Mouse (Mus musculus): ENCODE measurements around the gene Map4k5. TPM values are rescaled to one million over a fixed set of nuclear protein-coding genes. Genes with fewer than 3 reads are reported as not detected.

The Map4k5 gene
- total RNA-seq, 2 experiments from 2014 or later, result 22.2 to 24.5 TPM

DNA sequence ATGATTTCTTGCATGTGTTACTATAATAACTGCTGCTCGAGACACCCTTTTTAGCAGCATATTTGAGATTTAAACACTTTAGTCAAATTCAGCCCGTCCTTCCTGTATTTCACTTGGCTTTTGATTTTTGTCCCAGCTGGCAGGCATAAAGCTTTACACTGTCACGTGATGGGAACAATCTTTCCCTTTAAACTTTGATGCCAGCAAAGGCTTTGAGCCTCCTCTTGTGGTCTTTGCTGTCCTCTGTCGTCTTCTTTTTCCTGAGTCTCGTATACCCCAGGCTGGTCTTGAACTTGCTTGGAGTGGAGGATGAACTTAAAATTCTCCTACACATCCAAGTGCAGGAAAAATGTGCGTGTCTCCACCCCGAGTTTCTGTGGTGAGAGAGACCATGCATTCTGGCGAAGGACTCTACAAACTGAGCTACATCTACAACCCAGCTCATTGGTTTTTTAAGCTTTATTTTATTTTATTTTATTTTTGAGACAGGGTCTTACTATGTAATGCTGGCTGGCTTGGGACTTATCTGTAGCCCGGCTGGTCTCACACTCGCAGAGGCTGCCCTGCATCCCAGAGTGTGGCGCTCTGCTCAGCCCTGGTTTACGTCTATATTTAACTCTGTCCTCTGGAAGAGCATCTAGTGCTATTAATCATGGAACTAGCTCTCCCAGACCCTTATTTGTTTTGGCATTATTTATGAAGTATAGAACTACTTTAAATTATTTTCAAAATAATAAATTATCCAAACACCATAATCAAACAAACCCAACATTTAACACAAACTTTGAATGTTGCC, 44.7 kb downstream of the Map4k5 start:
- intact Hi-C loops (cut with DNase I), result no loop called here
- DNase-seq (ENCODE audit: low spot score), result no peak

DNA sequence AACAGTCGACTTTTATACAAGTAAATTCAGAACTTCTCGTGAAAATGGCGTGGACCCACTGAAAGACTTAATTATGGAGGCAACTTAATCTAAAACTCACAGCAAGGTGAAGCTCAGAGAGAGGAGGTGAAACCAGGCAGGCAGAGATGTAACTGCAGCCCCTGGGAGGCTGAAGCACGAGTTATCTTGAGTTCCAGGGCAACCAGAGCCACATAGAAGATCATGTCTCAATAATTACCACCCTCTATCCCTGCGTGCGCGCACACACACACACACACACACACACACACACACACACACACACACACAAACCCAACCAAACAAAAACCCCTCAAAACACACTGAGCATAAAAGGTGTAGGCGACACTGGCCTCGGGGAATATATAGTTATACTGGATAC, 46.5 kb downstream of the Map4k5 start:
- no peak for DNase-seq (ENCODE audit: low spot score)
- intact Hi-C loops (cut with DNase I), result no loop called here

DNA sequence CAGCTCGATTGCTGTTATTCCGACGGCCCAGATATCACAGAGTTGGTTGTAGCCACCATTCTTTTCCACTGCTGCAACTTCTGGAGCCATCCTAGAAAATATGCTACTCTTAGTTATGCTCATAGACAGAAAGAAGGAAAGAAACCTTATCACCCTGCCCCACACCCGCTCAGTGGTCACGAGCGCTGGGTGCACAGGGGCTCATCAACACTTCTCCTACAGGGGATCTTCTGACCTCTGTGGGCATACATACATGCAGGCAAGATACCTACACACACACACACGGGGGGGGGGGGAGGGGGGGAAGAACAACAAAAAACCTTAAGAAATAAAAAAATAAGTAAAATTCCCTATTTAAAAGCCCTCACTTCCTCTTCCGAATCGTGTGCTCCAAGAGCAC, 47.3 kb downstream of the Map4k5 start:
- DNase-seq (ENCODE audit: low spot score), result no peak
- intact Hi-C loops (cut with DNase I), result no loop called here

DNA sequence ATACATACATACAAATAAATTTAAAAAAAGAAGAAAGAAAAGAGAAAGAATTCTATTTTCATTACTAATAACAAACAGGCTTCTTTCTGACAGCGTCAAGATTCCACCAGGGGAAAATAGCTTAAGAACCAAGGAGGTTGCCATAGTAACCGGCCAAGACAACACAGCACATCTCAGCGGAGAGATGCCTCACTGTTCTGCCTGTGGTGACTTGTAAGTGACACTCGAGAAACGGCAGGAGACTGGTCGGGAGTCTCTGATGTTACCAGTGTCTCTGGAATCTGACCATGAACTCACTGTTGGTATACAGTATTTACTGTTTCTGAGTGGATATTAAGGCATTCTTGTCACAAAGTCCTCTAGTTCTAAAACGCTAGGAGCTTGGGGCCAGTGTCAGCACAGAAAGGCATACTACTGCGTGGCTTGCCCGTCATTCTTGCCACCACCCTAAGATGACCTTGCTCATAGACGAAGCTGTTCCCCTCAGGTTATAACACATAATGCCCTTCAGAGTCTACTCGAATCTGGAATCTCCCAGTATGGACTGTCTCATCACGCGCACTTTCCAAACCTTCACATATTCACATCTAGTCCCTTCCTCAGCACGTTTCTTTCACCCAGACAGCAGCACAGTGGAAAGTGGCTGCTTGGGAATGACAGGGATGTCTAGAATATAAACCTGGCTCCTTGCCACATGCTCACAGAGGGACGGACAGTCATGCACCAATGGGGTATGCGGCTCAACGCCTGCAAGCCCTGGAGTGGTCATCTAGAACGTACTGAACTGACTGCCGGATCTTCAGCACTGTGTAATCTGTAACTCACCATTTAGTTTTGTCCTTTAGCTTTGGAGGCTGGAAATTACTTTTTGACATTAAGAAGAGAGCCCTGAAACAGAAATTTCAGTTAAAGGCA, 49.2 kb downstream of the Map4k5 start:
- DNase-seq (ENCODE audit: low spot score), result no peak

DNA sequence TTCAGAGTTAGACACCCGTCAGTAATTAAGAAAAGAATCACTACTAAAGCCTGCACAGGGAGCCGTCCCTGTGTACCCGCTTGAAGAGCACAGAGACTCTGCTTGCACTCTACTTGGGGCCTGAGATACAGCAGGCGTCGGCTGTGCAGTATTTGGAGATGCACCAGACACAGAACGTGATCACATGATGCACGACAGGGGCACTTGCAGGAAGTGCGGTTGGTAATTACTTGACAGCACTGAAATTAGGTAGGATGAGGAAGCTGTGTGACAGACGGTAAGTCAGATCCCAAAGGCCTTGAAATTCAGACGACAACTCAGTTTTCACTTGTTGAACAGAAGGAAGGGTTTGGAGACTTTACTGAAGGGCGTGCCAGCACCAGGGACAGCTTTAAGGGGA, 54.6 kb downstream of the Map4k5 start:
- intact Hi-C loops (cut with DNase I), result no loop called here
- no peak for DNase-seq (ENCODE audit: low spot score)

More for the DNA sequence above, 49.2 kb downstream of the Map4k5 start:
- intact Hi-C loops (cut with DNase I), result no loop called here

DNA sequence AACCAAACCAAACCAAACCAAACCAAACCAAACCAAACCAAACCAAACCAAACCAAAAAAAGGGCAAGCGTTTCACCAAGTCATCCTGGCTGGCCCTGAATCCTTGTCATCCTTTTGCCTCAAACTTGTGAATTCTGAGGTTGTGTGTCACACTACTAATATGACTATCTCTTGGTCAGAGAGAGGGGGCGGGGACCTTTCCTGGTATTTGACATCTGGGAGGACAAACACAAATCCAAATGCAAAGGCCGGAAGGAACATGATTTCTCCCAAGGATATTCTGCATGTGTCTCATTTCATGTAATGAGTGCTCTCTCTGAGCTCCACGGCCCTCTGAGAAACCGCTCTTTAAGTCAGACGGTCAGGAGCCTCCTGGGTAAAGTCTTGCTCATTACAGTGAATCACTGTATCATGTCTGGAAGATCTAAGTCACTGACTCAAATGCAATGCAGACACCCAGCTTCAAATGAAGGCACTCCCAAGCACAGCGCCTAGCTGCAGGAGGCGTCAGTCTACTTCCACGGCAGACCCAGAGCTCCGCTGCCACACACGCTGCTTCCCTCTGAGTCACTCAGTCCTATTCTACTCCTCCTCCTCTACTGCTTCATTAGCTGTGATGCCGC, 58.9 kb downstream of the Map4k5 start:
- no peak for DNase-seq (ENCODE audit: low spot score)
- intact Hi-C loops (cut with DNase I), result no loop called here

DNA sequence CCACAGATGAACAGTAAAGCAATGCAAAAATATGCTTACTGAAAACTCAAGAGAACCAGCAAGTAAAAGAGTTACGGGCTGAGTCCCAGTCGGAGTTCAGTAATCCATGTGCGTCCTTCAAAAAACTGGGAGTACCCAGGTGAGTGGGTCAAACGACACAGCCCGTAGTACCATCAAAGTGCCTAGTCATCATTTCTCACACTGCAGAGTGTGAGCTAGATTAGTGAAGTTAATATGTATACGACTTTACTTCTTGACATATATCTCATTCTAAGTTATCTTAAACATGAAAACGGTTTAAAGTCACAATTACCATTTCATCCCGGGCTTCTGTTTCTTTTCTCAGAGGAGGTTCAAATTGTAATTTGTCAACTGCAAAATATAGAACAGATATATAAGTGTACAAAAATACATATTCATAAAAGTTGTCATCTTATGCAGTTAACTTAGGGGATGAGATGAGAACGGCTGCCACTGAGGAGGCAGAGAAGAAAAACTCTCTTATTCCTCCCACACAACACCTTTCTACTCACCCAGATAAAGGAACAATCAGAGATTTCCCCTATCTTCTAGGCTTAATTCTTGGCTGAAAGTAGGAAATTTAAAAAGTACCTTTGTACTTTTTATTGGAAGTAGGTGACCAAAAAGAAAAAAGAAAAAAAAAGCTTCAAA, 61.6 kb downstream of the Map4k5 start:
- no peak for DNase-seq (ENCODE audit: low spot score)
- intact Hi-C loops (cut with DNase I), result no loop called here

DNA sequence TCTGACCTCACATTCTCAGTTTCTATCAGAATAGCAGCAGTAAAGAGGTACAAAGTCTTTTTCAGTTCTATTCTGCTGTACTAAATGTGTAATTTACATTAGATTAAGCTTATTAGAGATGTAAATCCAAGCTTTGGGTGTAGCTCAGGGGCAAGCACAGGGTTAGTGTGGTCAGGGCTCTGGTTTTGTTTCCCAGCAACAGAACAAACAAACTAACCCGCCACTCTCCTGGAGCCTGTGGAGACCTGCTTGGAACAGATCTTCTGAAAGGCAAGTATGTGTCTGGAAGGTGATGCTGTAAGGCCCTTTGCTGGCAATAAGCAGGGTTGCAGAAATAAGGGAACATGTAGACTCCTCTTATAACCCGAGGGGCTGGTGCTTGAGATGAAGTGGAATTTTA, 64.8 kb downstream of the Map4k5 start:
- DNase-seq (ENCODE audit: low spot score), result no peak
- intact Hi-C loops (cut with DNase I), result loop anchor here (5.0 kb wide), 2 partner anchors 64 to 71 kb away; partner anchors contain the start of genes Atl1 and Map4k5

DNA sequence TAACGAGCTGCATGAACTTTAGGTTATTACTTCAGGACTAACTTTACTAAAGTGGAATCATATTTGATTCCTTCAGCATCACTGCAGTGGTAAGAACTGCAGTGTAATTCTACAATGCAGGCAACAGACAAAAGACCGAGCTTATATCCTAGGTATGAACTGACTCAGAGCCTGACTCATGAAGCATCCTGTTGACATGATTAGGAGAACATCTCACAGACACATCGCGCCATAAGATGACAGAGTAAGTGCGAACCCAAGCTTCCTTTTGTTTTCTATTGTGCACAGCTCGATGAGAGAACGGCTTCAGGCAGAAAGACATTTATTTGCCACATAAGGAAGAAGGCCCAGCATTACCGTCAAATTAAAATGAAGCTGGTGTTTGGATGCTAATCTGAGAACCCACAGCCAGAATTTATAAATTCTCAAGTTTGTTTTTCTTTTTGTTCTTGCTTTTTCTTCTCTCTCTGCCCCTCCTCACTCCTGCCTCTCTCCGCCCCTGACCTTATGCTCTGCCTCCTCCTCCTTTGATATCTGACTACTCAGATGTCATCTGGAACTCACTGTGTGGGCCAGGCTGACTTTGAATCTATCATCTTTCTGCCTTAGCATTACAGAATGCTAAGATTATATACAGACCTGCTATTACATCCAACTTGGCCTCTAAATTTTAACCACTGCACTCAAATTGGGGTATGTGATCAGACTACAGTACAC, 68.0 kb downstream of the Map4k5 start:
- DNase-seq (ENCODE audit: low spot score), result no peak
- intact Hi-C loops (cut with DNase I), result loop anchor here (5.0 kb wide), 2 partner anchors 67 to 68 kb away; partner anchors contain the start of genes Atl1 and Map4k5

DNA sequence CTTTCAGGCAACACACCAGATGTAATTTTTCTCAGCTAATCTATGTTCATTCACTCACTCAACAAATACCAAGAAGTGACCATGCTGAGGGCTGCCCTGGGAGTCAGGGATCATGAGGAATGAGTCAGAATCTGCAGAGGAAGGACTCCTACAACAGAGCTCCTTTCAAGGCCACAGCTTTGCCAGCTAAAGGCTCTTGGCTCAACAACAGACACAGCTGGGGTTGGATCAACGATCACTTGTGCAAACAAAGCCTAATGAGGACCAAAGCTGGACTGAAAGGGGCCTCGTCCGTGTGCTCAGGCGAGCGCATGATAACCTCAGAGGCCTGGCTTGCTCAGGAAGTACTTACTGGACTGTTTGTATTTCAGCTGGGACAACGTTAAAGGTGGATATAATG, 78.7 kb downstream of the Map4k5 start:
- peak; percentile 32 for DNase-seq (ENCODE audit: low spot score)
- intact Hi-C loops (cut with DNase I), result no loop called here

DNA sequence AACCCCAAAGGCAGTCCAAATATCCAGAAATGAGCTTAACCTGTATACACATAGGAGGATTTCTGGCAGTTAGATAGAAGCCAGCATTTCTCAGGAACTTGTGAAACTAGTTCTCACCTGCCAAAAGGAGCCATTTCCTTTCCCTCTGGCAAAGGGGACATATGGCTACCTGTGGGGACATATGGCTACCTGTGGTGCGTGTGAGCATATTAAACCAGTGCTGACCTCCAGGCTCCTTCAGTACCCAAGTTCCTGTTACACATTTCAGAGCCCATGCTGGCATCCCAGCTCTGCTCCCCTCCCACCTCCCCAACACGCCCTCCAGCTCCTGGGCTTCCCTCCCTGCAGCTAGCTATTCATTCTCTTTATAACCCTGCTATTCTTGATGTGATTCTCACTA, 79.4 kb downstream of the Map4k5 start:
- intact Hi-C loops (cut with DNase I), result no loop called here
- DNase-seq (ENCODE audit: low spot score), result no peak

DNA sequence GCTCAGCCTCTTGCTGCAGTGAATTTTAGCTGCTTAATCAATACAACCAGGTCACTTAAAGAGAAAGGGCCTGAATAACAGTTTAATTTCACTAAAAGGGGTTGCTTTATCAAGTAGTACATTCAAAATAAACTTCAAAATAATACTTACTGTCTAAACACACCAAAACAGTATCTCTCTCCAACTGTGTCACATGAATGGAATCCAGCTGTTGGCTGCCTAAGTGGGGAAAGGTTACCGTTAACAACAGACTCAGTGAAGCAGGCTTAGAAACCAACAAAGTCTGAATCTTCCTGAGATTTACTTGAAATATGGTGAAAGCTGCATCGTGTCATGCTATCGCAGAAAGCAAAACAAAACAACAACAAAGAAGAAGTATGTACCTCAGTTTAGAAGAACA, 80.0 kb downstream of the Map4k5 start:
- intact Hi-C loops (cut with DNase I), result no loop called here
- DNase-seq (ENCODE audit: low spot score), result no peak

DNA sequence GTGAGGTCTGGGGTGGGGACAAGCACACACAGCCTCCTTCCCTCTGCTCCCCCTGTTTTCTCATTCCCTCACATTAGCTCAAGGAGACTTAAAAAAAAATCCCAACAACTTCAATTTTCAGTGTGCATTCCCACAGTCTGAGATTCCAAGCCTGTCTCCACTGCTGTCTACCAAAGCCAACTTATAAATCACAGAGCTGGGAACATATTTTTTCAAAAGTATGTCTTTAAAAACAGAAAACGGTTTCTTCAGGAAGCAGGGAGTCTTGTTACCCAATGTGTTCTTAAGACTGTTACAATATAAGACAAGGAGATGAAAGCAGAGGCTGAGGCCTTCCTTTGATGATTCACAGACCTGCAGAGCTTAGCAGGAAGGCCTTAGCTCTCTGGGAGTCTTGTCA, 81.0 kb downstream of the Map4k5 start:
- intact Hi-C loops (cut with DNase I), result no loop called here
- DNase-seq (ENCODE audit: low spot score), result no peak

DNA sequence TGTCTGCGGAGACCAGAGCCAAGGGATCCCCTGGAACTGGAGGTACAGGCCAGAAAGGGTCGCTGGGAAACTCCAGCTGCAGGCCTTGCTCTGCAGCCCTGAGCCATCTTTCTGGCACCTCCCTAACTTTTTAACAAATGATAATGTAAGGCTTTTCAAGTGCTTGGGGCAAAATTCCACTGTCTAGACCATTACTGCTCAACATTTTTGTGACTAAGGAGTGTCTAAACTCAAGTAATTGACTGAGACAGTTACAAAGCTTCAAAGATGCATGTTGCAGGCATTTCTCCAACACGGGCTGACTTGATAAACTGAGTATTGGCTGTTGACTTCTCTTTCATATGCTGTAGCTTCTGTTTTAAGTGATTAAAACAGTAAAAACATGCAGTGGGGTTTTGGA, 83.6 kb downstream of the Map4k5 start:
- no peak for DNase-seq (ENCODE audit: low spot score)
- intact Hi-C loops (cut with DNase I), result no loop called here

DNA sequence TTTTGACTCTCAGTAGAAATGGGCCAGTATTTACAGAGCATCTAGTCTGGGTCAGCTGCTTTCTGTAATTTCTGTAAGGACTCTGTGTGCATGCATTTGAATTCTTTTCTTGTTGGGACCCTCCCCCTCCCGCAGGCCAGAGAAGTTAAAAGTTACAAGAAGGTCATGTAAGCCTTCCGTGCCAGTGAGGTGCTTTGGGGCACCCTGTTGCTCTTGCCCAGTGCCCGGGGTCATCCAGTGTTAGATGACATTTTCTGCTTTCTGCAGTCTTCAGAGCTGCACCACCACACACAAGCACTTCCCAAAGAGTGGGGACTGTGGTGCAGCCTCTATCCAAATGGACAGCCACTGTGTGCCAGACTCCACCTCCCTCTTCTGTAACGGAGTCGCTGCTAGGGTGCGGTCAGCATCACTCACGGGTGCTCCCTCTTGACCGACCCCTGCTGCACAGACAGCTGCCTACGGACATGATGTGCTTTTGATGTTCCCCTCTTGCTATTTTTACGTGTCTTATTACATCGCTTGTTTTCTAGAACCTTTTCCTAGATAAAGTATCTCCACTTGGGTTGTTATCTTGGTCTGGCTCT, 85.5 kb downstream of the Map4k5 start:
- intact Hi-C loops (cut with DNase I), result no loop called here
- no peak for DNase-seq (ENCODE audit: low spot score)

DNA sequence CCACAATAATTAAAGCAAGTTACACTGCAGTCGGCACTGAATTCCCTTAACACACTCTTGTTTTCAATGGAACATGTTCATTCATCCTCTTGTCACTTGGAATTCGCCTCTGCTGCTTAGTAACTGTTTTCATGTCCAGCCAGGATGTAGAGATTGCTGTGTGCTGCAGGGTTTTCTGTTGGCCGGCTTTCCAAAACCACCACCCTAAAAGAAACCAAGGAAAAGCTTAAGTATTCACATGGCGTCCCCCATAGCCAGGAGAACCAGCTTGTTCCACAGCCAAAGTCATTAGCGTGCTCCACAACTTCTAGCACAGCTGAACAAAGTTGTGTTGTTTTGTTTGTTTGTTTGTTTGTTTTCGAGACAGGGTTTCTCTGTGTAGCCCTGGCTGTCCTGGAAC, 87.9 kb downstream of the Map4k5 start:
- no peak for DNase-seq (ENCODE audit: low spot score)
- intact Hi-C loops (cut with DNase I), result no loop called here

DNA sequence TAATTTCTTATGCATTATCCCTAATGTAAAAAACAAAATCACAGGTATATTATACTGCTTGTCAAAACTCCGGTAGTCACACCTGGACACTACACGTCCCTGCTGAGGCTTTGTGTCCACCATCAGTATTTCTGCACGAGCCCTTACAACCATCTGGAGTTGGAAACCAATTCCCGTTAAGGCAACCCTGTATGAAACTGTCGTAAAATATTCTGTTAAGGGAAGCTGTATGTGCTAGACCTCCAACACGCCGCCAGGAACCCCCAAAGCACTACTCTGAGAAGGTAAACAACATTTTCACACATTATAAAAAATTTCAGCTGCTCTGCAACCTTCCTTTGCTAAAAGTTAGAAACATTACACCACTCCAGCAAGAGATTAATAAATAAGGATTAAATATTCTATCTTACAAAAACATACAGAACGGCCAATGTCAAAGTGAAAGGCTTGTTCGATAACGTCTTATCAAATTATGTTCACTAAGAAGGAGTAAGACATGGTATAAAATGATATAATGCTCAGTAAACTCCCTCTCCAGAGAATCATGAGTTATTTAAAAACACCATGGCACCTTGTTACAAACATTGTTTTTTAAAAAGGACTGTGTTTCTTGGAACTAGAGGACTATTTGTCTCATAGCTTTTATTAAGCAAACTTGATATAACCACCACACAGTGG, 88.5 kb downstream of the Map4k5 start:
- DNase-seq (ENCODE audit: low spot score), result no peak
- intact Hi-C loops (cut with DNase I), result loop anchor here (5.0 kb wide), 1 partner anchor 72 kb away; no protein-coding TSS in a partner anchor

DNA sequence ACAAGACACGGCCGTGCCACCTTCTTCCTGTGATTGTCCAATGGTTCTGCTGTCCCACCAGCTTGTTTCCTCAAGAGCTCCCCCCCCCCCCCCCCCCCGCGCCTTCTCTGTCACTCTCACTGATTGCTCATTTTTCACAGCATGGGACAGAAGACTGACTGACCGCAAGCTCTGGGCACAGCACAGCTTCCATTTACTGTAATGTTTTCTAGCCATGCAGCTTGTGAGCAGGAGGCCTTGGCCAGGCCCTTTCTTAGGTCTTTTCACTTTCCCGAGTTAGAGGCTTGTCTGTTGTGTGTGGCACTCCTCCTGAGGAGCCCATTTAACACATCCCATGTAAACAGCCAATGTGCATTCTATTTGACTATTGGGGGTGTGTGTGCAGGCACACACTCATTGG, 89.8 kb downstream of the Map4k5 start:
- DNase-seq (ENCODE audit: low spot score), result no peak

More for the DNA sequence above, 89.8 kb downstream of the Map4k5 start:
- intact Hi-C loops (cut with DNase I), result loop anchor here (5.0 kb wide), 1 partner anchor 71 kb away; no protein-coding TSS in a partner anchor
